Mouse (Mus musculus) intestine, postnatal 0 days (tissue): ENCODE measurements around the gene Brd3. TPM values are rescaled to one million over a fixed set of nuclear protein-coding genes. Genes with fewer than 3 reads are reported as not detected.

ENCODE experiments used
- ATAC-seq: fragments of 200-750 bp; cut with Nextera tagmentation; 2 replicates; pipeline ENCODE4 v1.8.0; 2017; ENCODE audit warnings: mild to moderate bottlenecking, moderate TSS enrichment, moderate library complexity
- H3K27ac ChIP-seq: fragments of 300-500 bp; sonication (generic); 2 replicates; pipeline ENCODE4 v1.5.1; 2014; ENCODE audit warnings: mild to moderate bottlenecking, low read depth, low read length, moderate library complexity
- H3K27me3 ChIP-seq: fragments of 300-500 bp; sonication (generic); replicated peaks from 2 replicates; pipeline ENCODE4 v1.6.1; 2014; ENCODE audit warnings: low read length, mixed read lengths; ENCODE audit not compliant: control insufficient read depth, insufficient read depth
- H3K36me3 ChIP-seq: fragments of 300-500 bp; sonication (generic); 2 replicates; pipeline ENCODE4 v1.6.1; 2014; ENCODE audit warnings: mild to moderate bottlenecking, moderate library complexity; ENCODE audit not compliant: control insufficient read depth, insufficient read depth
- H3K4me1 ChIP-seq: fragments of 300-500 bp; sonication (generic); replicated peaks from 2 replicates; pipeline ENCODE4 v1.6.1; 2014; ENCODE audit warnings: antibody characterized with exemption, low read length, mixed read lengths; ENCODE audit not compliant: control insufficient read depth, insufficient read depth
- H3K4me2 ChIP-seq: fragments of 300-500 bp; sonication (generic); replicated peaks from 2 replicates; pipeline ENCODE4 v1.6.1; 2014; ENCODE audit warnings: low read depth, mild to moderate bottlenecking, moderate library complexity
- H3K4me3 ChIP-seq: fragments of 300-500 bp; sonication (generic); 2 replicates; pipeline ENCODE4 v1.5.1; 2014; ENCODE audit warnings: low read depth, low read length
- H3K9ac ChIP-seq: fragments of 300-500 bp; sonication (generic); 2 replicates; pipeline ENCODE4 v1.6.1; 2014; ENCODE audit warnings: mild to moderate bottlenecking, low read depth, low read length
- H3K9me3 ChIP-seq: fragments of 300-500 bp; sonication (generic); 2 replicates; pipeline ENCODE4 v1.6.1; 2016; ENCODE audit warnings: mixed run types; ENCODE audit not compliant: control insufficient read depth
- CTCF ChIP-seq: sonication (generic); IDR thresholded peaks from 2 replicates; pipeline ENCODE4 v1.5.1; 2016; ENCODE audit warnings: low read depth, mild to moderate bottlenecking, control low read depth, antibody characterized with exemption, moderate library complexity
- WGBS: fragments of 180-500 bp; shearing (Covaris S2); extraction: QIAGEN DNeasy Blood & Tissue Kit; methylation state at CpG from one replicate; pipeline ENCODE4 v1.1.7; 2014; 5-methylcytosine and 5-hydroxymethylcytosine counted together
- polyA plus RNA-seq: library from polyadenylated mRNA; unstranded; fragments of >200 nt; fragmentation: Nextera tagmentation; extraction: Ambion mirVana; gene quantifications from 2 replicates; pipeline ENCODE4 v1.2.1, GENCODE M21; 2015

The Brd3 gene
- polyA plus RNA-seq, 1 experiment from 2014 or later = 49.8 TPM

DNA sequence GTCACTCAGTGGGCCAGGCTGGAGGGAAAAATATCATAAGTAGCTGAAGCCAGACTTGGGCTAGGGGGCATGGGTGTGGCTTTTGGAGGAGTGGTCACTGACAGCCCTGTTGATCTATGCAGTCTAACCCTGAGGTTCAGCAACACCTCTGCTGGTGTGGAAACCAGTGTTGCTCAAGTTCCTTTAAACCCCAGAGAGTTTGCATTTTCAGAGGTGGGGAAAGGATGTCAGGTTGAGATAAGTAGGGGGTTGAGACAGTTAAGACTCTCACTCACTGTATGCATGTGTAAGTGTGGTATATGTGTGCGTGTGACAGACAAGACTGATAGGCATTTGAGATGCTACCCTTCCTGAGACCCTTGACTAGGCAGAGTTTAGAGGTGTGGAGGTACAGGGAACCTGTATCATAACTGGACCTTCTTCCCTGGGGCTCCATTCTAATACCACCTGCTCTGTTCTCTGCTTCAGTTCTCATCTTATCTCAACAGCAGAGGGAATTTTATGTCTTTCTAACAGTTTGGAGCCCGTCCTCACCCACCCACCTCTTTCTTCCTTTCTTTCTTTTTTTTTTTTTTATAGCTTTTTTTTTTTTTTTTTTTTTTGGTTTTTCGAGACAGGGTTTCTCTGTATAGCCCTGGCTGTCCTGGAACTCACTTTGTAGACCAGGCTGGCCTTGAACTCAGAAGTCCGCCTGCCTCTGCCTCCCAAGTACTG, 20.0 kb downstream of the Brd3 start:
- no peaks in the 10 kb centered on the region for H3K9me3 ChIP-seq
- WGBS = 75% methylated on average over 3 of the region's 4 CpGs
- H3K27ac ChIP-seq = no peak overlapping the region
- no peak overlapping the region for H3K4me3 ChIP-seq
- ATAC-seq = no peak
- H3K4me1 ChIP-seq = no peaks in the 10 kb centered on the region
- no peak for TF ChIP-seq CTCF
- no peak overlapping the region for H3K9ac ChIP-seq
- H3K27me3 ChIP-seq = no peaks in the 10 kb centered on the region
- H3K4me2 ChIP-seq = no peak overlapping the region
- no peaks in the 10 kb centered on the region for H3K36me3 ChIP-seq

DNA sequence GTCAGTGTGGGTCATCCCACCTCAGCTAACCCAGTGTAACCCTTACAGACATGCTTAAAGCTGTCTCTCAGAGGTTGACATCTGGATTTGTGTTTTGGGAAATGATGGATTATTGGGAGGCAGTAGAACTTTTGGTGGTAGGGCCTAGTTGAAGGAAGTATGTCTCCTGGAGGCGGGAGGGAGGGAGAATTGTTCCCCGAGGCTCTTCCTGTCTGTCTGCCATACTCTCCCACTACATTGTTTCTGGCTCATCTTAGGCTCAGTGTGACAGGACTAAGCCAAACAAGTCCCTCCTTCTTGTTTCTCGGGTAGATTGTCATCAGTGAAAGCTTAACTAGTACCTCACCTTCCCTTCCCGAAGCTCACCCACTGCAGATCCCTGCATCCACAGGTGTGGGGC, 20.7 kb downstream of the Brd3 start:
- TF ChIP-seq CTCF = no peak
- WGBS = 68% methylated on average over 4 of the region's 4 CpGs
- H3K4me1 ChIP-seq = no peaks in the 10 kb centered on the region
- no peaks in the 10 kb centered on the region for H3K27me3 ChIP-seq
- H3K9me3 ChIP-seq = no peaks in the 10 kb centered on the region
- ATAC-seq = no peak
- H3K4me3 ChIP-seq = no peak overlapping the region
- H3K4me2 ChIP-seq = no peak overlapping the region
- no peak overlapping the region for H3K27ac ChIP-seq
- H3K9ac ChIP-seq = no peak overlapping the region
- no peaks in the 10 kb centered on the region for H3K36me3 ChIP-seq

DNA sequence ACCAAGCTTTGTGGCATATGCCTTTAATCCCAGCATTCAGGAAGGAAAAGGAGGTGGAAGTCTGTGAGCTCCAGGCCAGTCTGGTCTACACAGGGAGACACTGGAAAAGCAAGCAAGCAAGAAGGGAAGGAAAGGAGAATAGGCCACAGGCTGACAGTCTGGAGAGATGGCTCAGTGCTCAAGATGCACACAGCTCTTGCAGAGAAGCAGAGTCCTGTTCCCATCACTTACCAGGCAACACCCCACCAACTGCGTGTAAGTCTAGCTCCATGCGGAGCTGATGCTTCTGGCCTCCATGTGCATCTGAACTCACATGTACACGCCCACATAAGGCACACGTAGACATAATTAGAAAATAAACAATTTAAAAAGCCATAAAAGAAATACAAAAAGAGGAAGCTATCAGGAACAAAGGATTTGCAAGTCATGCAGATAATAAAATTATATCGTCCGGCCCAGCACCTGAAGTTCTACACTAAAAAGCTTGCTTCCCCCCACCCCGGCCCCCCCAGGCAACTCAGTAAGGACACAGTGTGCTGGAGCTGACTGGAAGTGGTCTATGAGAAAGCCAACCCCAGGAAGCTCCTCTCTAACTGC, 25.1 kb downstream of the Brd3 start:
- Histone ChIP-seq H3K36me3 (no peaks in the 10 kb centered on the region), H3K27me3 (no peaks in the 10 kb centered on the region), H3K4me1 (no peaks in the 10 kb centered on the region), H3K4me2 (no peak overlapping the region), H3K4me3 (no peak overlapping the region), H3K27ac (no peak overlapping the region), H3K9ac (no peak overlapping the region), H3K9me3 (no peaks in the 10 kb centered on the region)
- 66% methylated on average over 7 of the region's 7 CpGs for WGBS
- TF ChIP-seq CTCF = no peak
- ATAC-seq = no peak

DNA sequence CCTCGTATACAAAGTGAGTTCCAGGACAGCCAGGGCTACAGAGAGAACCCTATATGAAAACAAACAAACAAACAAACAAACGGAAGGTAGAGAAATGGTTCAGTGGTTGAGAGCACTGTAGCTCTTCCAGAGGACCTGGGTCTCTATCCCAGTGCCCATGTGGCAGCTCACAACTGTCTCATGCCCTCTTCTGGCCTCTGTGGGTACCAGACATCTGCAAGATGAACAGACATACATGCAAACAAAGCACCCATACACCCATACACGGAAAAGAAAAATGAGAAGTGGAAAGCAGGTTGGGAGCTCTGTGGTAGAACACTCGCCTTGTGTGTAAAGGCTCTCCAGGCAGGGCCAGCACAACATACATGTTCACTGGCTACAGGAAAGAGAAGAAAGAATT, 27.1 kb downstream of the Brd3 start:
- H3K4me3 ChIP-seq = no peak overlapping the region
- no peak overlapping the region for H3K9ac ChIP-seq
- WGBS = 71% methylated on average over 4 of the region's 4 CpGs
- H3K36me3 ChIP-seq = no peaks in the 10 kb centered on the region
- H3K4me2 ChIP-seq = no peak overlapping the region
- ATAC-seq = no peak
- H3K27ac ChIP-seq = no peak overlapping the region
- peak; percentile 48 for TF ChIP-seq CTCF
- H3K4me1 ChIP-seq = no peaks in the 10 kb centered on the region
- no peaks in the 10 kb centered on the region for H3K9me3 ChIP-seq
- H3K27me3 ChIP-seq = no peaks in the 10 kb centered on the region

DNA sequence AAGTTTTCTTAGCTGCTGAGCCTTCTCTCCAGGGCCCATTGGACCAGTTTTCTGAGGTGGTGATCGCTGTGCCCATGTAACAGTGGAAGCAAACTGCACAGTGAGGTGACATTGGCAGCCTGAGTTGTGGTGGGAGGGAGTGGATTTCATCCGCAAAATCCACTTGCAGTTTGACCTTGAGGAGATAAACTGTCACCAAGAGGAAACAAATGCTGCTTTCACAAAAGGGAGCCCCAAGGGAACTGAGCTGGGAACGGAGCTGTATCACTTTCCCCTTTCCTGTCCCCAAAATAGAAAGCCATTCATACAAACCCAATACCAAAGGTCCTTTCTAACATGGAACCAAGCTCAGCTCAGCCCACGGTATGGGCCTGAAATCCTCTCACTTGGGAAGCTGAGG, 27.6 kb downstream of the Brd3 start:
- WGBS = 57% methylated on average over 4 of the region's 4 CpGs
- no peak overlapping the region for H3K9ac ChIP-seq
- H3K27ac ChIP-seq = no peak overlapping the region
- TF ChIP-seq CTCF = no peak
- H3K36me3 ChIP-seq = no peaks in the 10 kb centered on the region
- H3K4me3 ChIP-seq = no peak overlapping the region
- H3K9me3 ChIP-seq = no peaks in the 10 kb centered on the region
- H3K27me3 ChIP-seq = no peaks in the 10 kb centered on the region
- H3K4me2 ChIP-seq = no peak overlapping the region
- ATAC-seq = no peak
- H3K4me1 ChIP-seq = no peaks in the 10 kb centered on the region

DNA sequence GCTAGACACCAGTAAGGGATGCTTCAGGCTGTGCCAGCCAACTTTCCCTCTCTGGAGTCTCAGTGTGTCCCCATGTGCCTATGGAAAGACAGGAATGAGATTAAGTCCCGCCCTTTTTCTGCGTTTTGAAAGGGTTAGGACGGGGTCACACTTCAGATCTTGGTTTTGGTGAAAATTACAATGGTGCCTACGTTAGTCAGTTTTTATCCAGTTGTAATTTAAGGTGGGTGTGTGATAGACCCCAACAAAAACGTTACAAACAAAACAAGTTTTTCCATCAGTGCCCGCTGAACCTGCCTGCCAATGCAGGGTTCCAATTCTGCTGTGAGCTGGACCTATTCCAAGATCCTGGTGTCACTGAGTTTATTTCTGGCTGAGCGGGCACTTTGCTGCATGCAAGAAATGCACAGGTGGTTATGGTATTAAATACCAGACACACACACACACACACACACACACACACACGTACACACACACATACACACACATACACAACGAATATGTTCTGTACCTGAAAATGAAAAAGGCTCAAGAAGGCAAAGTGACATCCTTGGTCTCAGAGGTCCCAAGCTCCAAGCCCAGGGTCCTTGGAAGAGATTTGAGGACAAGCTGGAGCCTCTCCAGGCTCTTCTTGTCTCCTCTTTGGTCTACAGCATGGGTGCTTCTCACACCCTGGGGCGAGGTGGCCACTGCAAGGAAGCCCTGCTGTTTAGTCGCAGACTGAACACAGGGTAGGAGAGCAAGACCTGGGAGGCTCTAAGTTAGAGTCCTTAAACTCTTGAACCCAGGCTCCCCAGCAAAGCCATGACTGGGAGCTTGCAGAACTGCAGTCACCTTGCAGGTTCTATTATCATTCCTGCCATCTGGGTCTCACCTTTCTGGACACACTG, 30.9 kb downstream of the Brd3 start:
- WGBS = 28% methylated on average over 11 of the region's 11 CpGs
- Histone ChIP-seq H3K4me1 (0 out of 2 replicates have a peak, but pooled peaks cover 4% of the 10 kb centered on the region), H3K27ac (peak overlapping the region; percentile 87), H3K9ac (peak overlapping the region; percentile 92), H3K9me3 (no peaks in the 10 kb centered on the region), H3K27me3 (no peaks in the 10 kb centered on the region), H3K36me3 (no peaks in the 10 kb centered on the region), H3K4me3 (peak overlapping the region; percentile 95), H3K4me2 (peak overlapping the region; percentile 87)
- no peak for TF ChIP-seq CTCF
- ATAC-seq = no peak
